Mouse (Mus musculus) small intestine, adult 2 months (tissue): Measurements from ENCODE around the gene Col17a1.

Experiments
- CTCF ChIP-seq: fragments of 200-500 bp; IDR thresholded peaks from 2 replicates; pipeline ENCODE4 v1.5.1; 2012; ENCODE audit warnings: low read depth, mild to moderate bottlenecking, control low read depth, inconsistent platforms, low read length, moderate library complexity, mixed read lengths; ENCODE audit not compliant: insufficient replicate concordance, insufficient read length; ENCODE audit errors: extremely low read depth
- POLR2A ChIP-seq: fragments of 200-500 bp; IDR thresholded peaks from 2 replicates; pipeline ENCODE4 v1.6.1; 2012; ENCODE audit warnings: low read depth, mild to moderate bottlenecking, control low read depth, inconsistent platforms, low read length, moderate library complexity

- TF ChIP-seq POLR2A (no peak), CTCF (no peak)
Measured at GRCm38 (mm10) chr19:47646508-47647120, 45.3 kb downstream of the Col17a1 start.
